In genomic region chr8:90708524-90708923, GRCm38 (mm10) we compare ENCODE assay signal across 9 mouse cellular contexts.
DNase-seq lines count a peak whose midpoint lies in the region; ATAC-seq lines count a peak whose summit lies in the region.
"Had no signal": no experiment of that assay in that cellular context is flagged by ENCODE, and none has a peak within 500 bp of the region (broad histone marks: within the 10 kb centered on the region; RNA-seq: fewer than 3 reads in every experiment).

No protein-coding gene starts in this region.

- 15% methylated on average over 5 of the region's 5 CpGs for WGBS in liver, embryonic 12.5 days (ENCODE audit: insufficient replicate concordance)
- WGBS in forebrain, embryonic 16.5 days, result 9% methylated on average over 5 of the region's 5 CpGs
- 22% methylated on average over 5 of the region's 5 CpGs for WGBS in liver, embryonic 11.5 days

- H3K4me2 ChIP-seq in liver, embryonic 12.5 days, result no peak overlapping the region
- H3K4me2 ChIP-seq in forebrain, embryonic 16.5 days (ENCODE audit: low read length), result no peak overlapping the region
- H3K4me2 ChIP-seq in liver, embryonic 11.5 days, result no peak overlapping the region
- H3K4me2 ChIP-seq: embryonic facial prominence, embryonic 15.5 days had no signal

- no peak overlapping the region for H3K9ac ChIP-seq in liver, embryonic 12.5 days
- H3K9ac ChIP-seq in forebrain, embryonic 16.5 days (replicated peaks; ENCODE audit: low read depth, low read length), result no peak overlapping the region
- H3K9ac ChIP-seq in liver, embryonic 11.5 days (ENCODE audit: low read depth, low read length), result no peak overlapping the region
- H3K9ac ChIP-seq: embryonic facial prominence, embryonic 15.5 days had no signal

- H3K4me3 ChIP-seq in liver, embryonic 12.5 days, result no peak overlapping the region
- H3K4me3 ChIP-seq in forebrain, embryonic 16.5 days (replicated peaks; ENCODE audit: low read length), result no peak overlapping the region
- H3K4me3 ChIP-seq in liver, embryonic 11.5 days (ENCODE audit: low read depth, low read length), result no peak overlapping the region
- H3K4me3 ChIP-seq: embryonic facial prominence, embryonic 15.5 days had no signal

- ATAC-seq in liver, embryonic 12.5 days, result no peak
- peak; percentile 49; the same call in 1 of the 2 replicates for ATAC-seq in forebrain, embryonic 16.5 days
- ATAC-seq in liver, embryonic 11.5 days (replicated peaks; ENCODE audit: low FRiP score), result no peak
- no peak for ATAC-seq in megakaryocyte, adult 5-6 weeks (ENCODE audit: poor library complexity, severe bottlenecking)

- H3K27ac ChIP-seq in liver, embryonic 12.5 days, result no peak overlapping the region
- no peak overlapping the region for H3K27ac ChIP-seq in forebrain, embryonic 16.5 days (ENCODE audit: low read length)
- H3K27ac ChIP-seq in liver, embryonic 11.5 days (ENCODE audit: low read depth, low read length), result no peak overlapping the region
- H3K27ac ChIP-seq: embryonic facial prominence, embryonic 15.5 days had no signal

- H3K27me3 ChIP-seq in liver, embryonic 12.5 days (replicated peaks), result no peaks in the 10 kb centered on the region
- H3K27me3 ChIP-seq in forebrain, embryonic 16.5 days (replicated peaks; ENCODE audit: control insufficient read depth, insufficient read depth, low read length), result no peaks in the 10 kb centered on the region
- H3K27me3 ChIP-seq in liver, embryonic 11.5 days (replicated peaks; ENCODE audit: control insufficient read depth, insufficient read depth, low read length), result no peaks in the 10 kb centered on the region

- H3K9me3 ChIP-seq in liver, embryonic 12.5 days (replicated peaks), result no peaks in the 10 kb centered on the region
- H3K9me3 ChIP-seq in forebrain, embryonic 16.5 days (ENCODE audit: control insufficient read depth, low read length), result no peaks in the 10 kb centered on the region
- H3K9me3 ChIP-seq in liver, embryonic 11.5 days (ENCODE audit: control insufficient read depth, low read length), result no peaks in the 10 kb centered on the region
- H3K9me3 ChIP-seq: embryonic facial prominence, embryonic 15.5 days had no signal

- no peaks in the 10 kb centered on the region for H3K36me3 ChIP-seq in liver, embryonic 12.5 days
- H3K36me3 ChIP-seq in forebrain, embryonic 16.5 days (ENCODE audit: control insufficient read depth, insufficient read depth), result no peaks in the 10 kb centered on the region
- H3K36me3 ChIP-seq in liver, embryonic 11.5 days (ENCODE audit: control insufficient read depth, insufficient read depth, low read length), result no peaks in the 10 kb centered on the region
- H3K36me3 ChIP-seq: embryonic facial prominence, embryonic 15.5 days had no signal

- no peaks in the 10 kb centered on the region for H3K4me1 ChIP-seq in liver, embryonic 12.5 days
- peaks cover 5% of the 10 kb centered on the region; the same call in 1 of the 2 replicates for H3K4me1 ChIP-seq in forebrain, embryonic 16.5 days (replicated peaks; ENCODE audit: control insufficient read depth, insufficient read depth, low read length)
- H3K4me1 ChIP-seq in liver, embryonic 11.5 days (replicated peaks; ENCODE audit: control insufficient read depth, insufficient read depth, low read length), result no peaks in the 10 kb centered on the region
- H3K4me1 ChIP-seq: embryonic facial prominence, embryonic 15.5 days had no signal

- peak; percentile 34 for DNase-seq in liver
- DNase-seq in cerebellum, adult 11-12 months, result peak; percentile 19
- peak; percentile 61 for DNase-seq in kidney, postnatal 14 days
- peak; percentile 46 for DNase-seq in liver, embryonic 11.5 days (ENCODE audit: low spot score)
- peak; percentile 23 for DNase-seq in ovary, postnatal 36 days (ENCODE audit: low spot score)
